Mouse (Mus musculus) embryonic facial prominence, embryonic 11.5 days (tissue): ENCODE measurements around the gene Tesk1. TPM values are rescaled to one million over a fixed set of nuclear protein-coding genes. Genes with fewer than 3 reads are reported as not detected.

Experiments used
- ATAC-seq: fragments of 200-750 bp; cut with Nextera tagmentation; replicated peaks from 2 replicates; pipeline ENCODE4 v1.8.0; 2017; ENCODE audit warnings: low read depth; ENCODE audit not compliant: insufficient number of reproducible peaks, low FRiP score, low TSS enrichment
- DNase-seq: peaks from one replicate; pipeline ENCODE4 v3.0.0-alpha.2; 2015; ENCODE audit warnings: low spot score
- H3K27ac ChIP-seq: fragments of 300-500 bp; sonication (generic); replicated peaks from 2 replicates; pipeline ENCODE4 v1.5.1; 2014; ENCODE audit warnings: mild to moderate bottlenecking, low read depth, low read length, control low read depth
- H3K27me3 ChIP-seq: fragments of 300-500 bp; sonication (generic); 2 replicates; pipeline ENCODE4 v1.6.1; 2014; ENCODE audit warnings: mild to moderate bottlenecking, low read length, moderate library complexity, mixed read lengths; ENCODE audit not compliant: control insufficient read depth, insufficient read depth
- H3K36me3 ChIP-seq: fragments of 300-500 bp; sonication (generic); replicated peaks from 2 replicates; pipeline ENCODE4 v1.6.1; 2014; ENCODE audit warnings: low read depth, mild to moderate bottlenecking, low read length, moderate library complexity, mixed read lengths; ENCODE audit not compliant: control insufficient read depth, insufficient read depth
- H3K4me1 ChIP-seq: fragments of 300-500 bp; sonication (generic); 2 replicates; pipeline ENCODE4 v1.6.1; 2014; ENCODE audit warnings: low read length, mixed read lengths; ENCODE audit not compliant: control insufficient read depth, insufficient read depth
- H3K4me2 ChIP-seq: fragments of 300-500 bp; sonication (generic); 2 replicates; pipeline ENCODE4 v1.6.1; 2014; ENCODE audit warnings: low read depth, mild to moderate bottlenecking, control low read depth, low read length, moderate library complexity
- H3K4me3 ChIP-seq: fragments of 300-500 bp; sonication (generic); 2 replicates; pipeline ENCODE4 v1.5.1; 2014; ENCODE audit warnings: low read depth, low read length, control low read depth
- H3K9ac ChIP-seq: fragments of 300-500 bp; sonication (generic); replicated peaks from 2 replicates; pipeline ENCODE4 v1.6.1; 2014; ENCODE audit warnings: mild to moderate bottlenecking, control low read depth, low read length
- H3K9me3 ChIP-seq: fragments of 300-500 bp; sonication (generic); replicated peaks from 2 replicates; pipeline ENCODE4 v1.6.1; 2016; ENCODE audit warnings: mild to moderate bottlenecking, low read length, inconsistent platforms, mixed read lengths; ENCODE audit not compliant: control insufficient read depth
- WGBS: fragments of 180-500 bp; shearing (Covaris S2); extraction: QIAGEN DNeasy Blood & Tissue Kit; methylation state at CpG from one replicate; pipeline ENCODE4 v1.1.7; 2014; 5-methylcytosine and 5-hydroxymethylcytosine counted together
- polyA plus RNA-seq: library from polyadenylated mRNA; unstranded; fragments of >200 nt; fragmentation: Nextera tagmentation; extraction: Ambion mirVana; gene quantifications from 2 replicates; pipeline ENCODE4 v1.2.1, GENCODE M21; 2014

Tesk1 gene
- polyA plus RNA-seq, 1 experiment from 2014 or later, result 8.2 TPM

GRCm38 (mm10) chr4:43428180-43428861 lies 13.4 kb upstream of the Tesk1 start:
- Histone ChIP-seq H3K4me2 (no peak overlapping the region), H3K9me3 (no peaks in the 10 kb centered on the region), H3K9ac (no peak overlapping the region), H3K4me1 (no peaks in the 10 kb centered on the region; the same call in none of the 2 replicates), H3K27me3 (peaks cover 36% of the 10 kb centered on the region), H3K36me3 (no peaks in the 10 kb centered on the region), H3K4me3 (no peak overlapping the region), H3K27ac (no peak overlapping the region)
- DNase-seq, result no peak
- no peak for ATAC-seq
- WGBS, result 28% methylated on average over 16 of the region's 16 CpGs

- Histone ChIP-seq H3K4me2 (no peak within 1 kb of the TSS), H3K4me1 (no peaks in the 10 kb centered on the region; the same call in none of the 2 replicates), H3K4me3 (no peak within 1 kb of the TSS), H3K27me3 (peaks cover 36% of the 10 kb centered on the region), H3K9ac (no peak within 1 kb of the TSS; the same call in 1 of the 2 replicates), H3K36me3 (no peaks in the 10 kb centered on the region), H3K9me3 (no peaks in the 10 kb centered on the region), H3K27ac (no peak within 1 kb of the TSS)
- ATAC-seq, result no peak
- WGBS, result 10% methylated on average over 10 of the region's 10 CpGs
- no peak for DNase-seq
Measured at GRCm38 (mm10) chr4:43428946-43429345, 12.8 kb upstream of the Tesk1 start, which contains the start of gene Fam166b. Fam166b (minus strand) TSS chr4:43429134.

- Histone ChIP-seq H3K4me3 (no peak overlapping the region), H3K36me3 (no peaks in the 10 kb centered on the region), H3K27me3 (peaks cover 15% of the 10 kb centered on the region), H3K9ac (peak overlapping the region; percentile 22), H3K4me2 (no peak overlapping the region), H3K27ac (no peak overlapping the region), H3K4me1 (no peaks in the 10 kb centered on the region; the same call in 1 of the 2 replicates), H3K9me3 (no peaks in the 10 kb centered on the region)
- DNase-seq (peak; percentile 93), ATAC-seq (peak; percentile 17; the same call in 1 of the 2 replicates)
- WGBS, result 8% methylated on average over 4 of the region's 4 CpGs
Measured at GRCm38 (mm10) chr4:43431690-43432089, 10.0 kb upstream of the Tesk1 start.

- DNase-seq (no peak), ATAC-seq (no peak)
- no peaks in the 10 kb centered on the region for H3K9me3 ChIP-seq
- 88% methylated on average over 1 of the region's 1 CpGs for WGBS
- H3K27me3 ChIP-seq, result peaks cover 5% of the 10 kb centered on the region; the same call in 1 of the 2 replicates
- no peak overlapping the region for H3K4me2 ChIP-seq
- no peaks in the 10 kb centered on the region; the same call in 1 of the 2 replicates for H3K4me1 ChIP-seq
- no peaks in the 10 kb centered on the region for H3K36me3 ChIP-seq
- H3K9ac ChIP-seq, result no peak overlapping the region
- no peak overlapping the region for H3K27ac ChIP-seq
- H3K4me3 ChIP-seq, result no peak overlapping the region
Measured at GRCm38 (mm10) chr4:43432832-43433231, 8.9 kb upstream of the Tesk1 start.

GRCm38 (mm10) chr4:43442044-43442443 lies 305 bp downstream of the Tesk1 start:
- H3K36me3 ChIP-seq, result peaks cover 8% of the 10 kb centered on the region
- peak; percentile 88 for ATAC-seq
- under 1% methylated on average over 33 of the region's 33 CpGs for WGBS

GRCm38 (mm10) chr4:43442456-43443361 lies 970 bp downstream of the Tesk1 start:
- WGBS, result under 1% methylated on average over 82 of the region's 88 CpGs
- DNase-seq (peak; percentile 81), ATAC-seq (peak; percentile 64)
- peak overlapping the region; percentile 96 for H3K9ac ChIP-seq
- H3K4me3 ChIP-seq, result peak overlapping the region; percentile 98
- H3K27ac ChIP-seq, result peak overlapping the region; percentile 81
- peaks cover 4% of the 10 kb centered on the region; the same call in 1 of the 2 replicates for H3K4me1 ChIP-seq
- peaks cover 8% of the 10 kb centered on the region for H3K36me3 ChIP-seq
- peak overlapping the region; percentile 92 for H3K4me2 ChIP-seq
- H3K9me3 ChIP-seq, result no peaks in the 10 kb centered on the region
- no peaks in the 10 kb centered on the region for H3K27me3 ChIP-seq

More at GRCm38 (mm10) chr4:43442044-43442443, 305 bp downstream of the Tesk1 start:
- peak overlapping the region; percentile 92 for H3K4me2 ChIP-seq
- H3K27me3 ChIP-seq, result no peaks in the 10 kb centered on the region
- peak; percentile 100 for DNase-seq
- peak overlapping the region; percentile 81 for H3K27ac ChIP-seq
- peak overlapping the region; percentile 98 for H3K4me3 ChIP-seq
- H3K9ac ChIP-seq, result peak overlapping the region; percentile 96
- H3K9me3 ChIP-seq, result no peaks in the 10 kb centered on the region
- peaks cover 4% of the 10 kb centered on the region; the same call in 1 of the 2 replicates for H3K4me1 ChIP-seq

- 0 out of 2 replicates have a peak, but pooled peaks have one; percentile 3 for ATAC-seq
- H3K4me3 ChIP-seq, result peak overlapping the region; percentile 98
- whole genome bisulfite sequencing, result 1% methylated on average over 28 of the region's 28 CpGs
- H3K9me3 ChIP-seq, result no peaks in the 10 kb centered on the region
- peak overlapping the region; percentile 96 for H3K9ac ChIP-seq
- DNase-seq, result peak; percentile 48
- H3K4me2 ChIP-seq, result peak overlapping the region; percentile 92
- no peaks in the 10 kb centered on the region for H3K27me3 ChIP-seq
- peak overlapping the region; percentile 81 for H3K27ac ChIP-seq
- H3K36me3 ChIP-seq, result peaks cover 8% of the 10 kb centered on the region
- peaks cover 4% of the 10 kb centered on the region; the same call in 1 of the 2 replicates for H3K4me1 ChIP-seq
Measured at GRCm38 (mm10) chr4:43443511-43443910, 1.8 kb downstream of the Tesk1 start.
